ENCODE assay signal across 8 mouse cellular contexts in genomic region chr12:91745758-91746290, GRCm38 (mm10). TPM values are rescaled to one million over a fixed set of nuclear protein-coding genes. Genes with fewer than 3 reads are reported as not detected.
DNase-seq lines count a peak whose midpoint lies in the region; ATAC-seq and TF ChIP-seq lines count a peak whose summit lies in the region.

No protein-coding gene starts in this region.

- H3K36me3 ChIP-seq in heart, postnatal 0 days (replicated peaks; ENCODE audit: control insufficient read depth, insufficient read depth, low read length) = no peaks in the 10 kb centered on the region
- H3K36me3 ChIP-seq in liver, embryonic 11.5 days (ENCODE audit: control insufficient read depth, insufficient read depth, low read length) = no peaks in the 10 kb centered on the region
- no peaks in the 10 kb centered on the region for H3K36me3 ChIP-seq in stomach, embryonic 16.5 days (ENCODE audit: control insufficient read depth, insufficient read depth, low read length)

- no peak overlapping the region for H3K9ac ChIP-seq in heart, postnatal 0 days (replicated peaks; ENCODE audit: low read depth, low read length)
- peak overlapping the region; percentile 46 for H3K9ac ChIP-seq in liver, embryonic 11.5 days (ENCODE audit: low read depth, low read length)
- H3K9ac ChIP-seq in stomach, embryonic 16.5 days (ENCODE audit: low read length) = no peak overlapping the region

- H3K4me1 ChIP-seq in heart, postnatal 0 days (ENCODE audit: control insufficient read depth, insufficient read depth) = no peaks in the 10 kb centered on the region
- peaks cover 46% of the 10 kb centered on the region for H3K4me1 ChIP-seq in liver, embryonic 11.5 days (replicated peaks; ENCODE audit: control insufficient read depth, insufficient read depth, low read length)
- H3K4me1 ChIP-seq in stomach, embryonic 16.5 days (ENCODE audit: control insufficient read depth, insufficient read depth, low read length) = peaks cover 13% of the 10 kb centered on the region

- ATAC-seq in heart, postnatal 0 days (ENCODE audit: insufficient read depth, low read depth) = peak; percentile 39
- peak; percentile 93 for ATAC-seq in liver, embryonic 11.5 days (replicated peaks; ENCODE audit: low FRiP score)
- ATAC-seq in stomach, embryonic 16.5 days (ENCODE audit: insufficient read depth, low FRiP score) = peak; percentile 44; the same call in 1 of the 2 replicates

- intact Hi-C loops in gastrocnemius, postnatal 36 days (cut with DNase I) = no loop called here

- TF ChIP-seq CTCF in heart, postnatal 0 days (IDR thresholded peaks at IDR 0.05; ENCODE audit: low read depth) = no peak

- no peaks in the 10 kb centered on the region for H3K9me3 ChIP-seq in heart, postnatal 0 days (replicated peaks; ENCODE audit: control insufficient read depth, low read length)
- no peaks in the 10 kb centered on the region for H3K9me3 ChIP-seq in liver, embryonic 11.5 days (ENCODE audit: control insufficient read depth, low read length)
- H3K9me3 ChIP-seq in stomach, embryonic 16.5 days (replicated peaks; ENCODE audit: control insufficient read depth, low read length) = no peaks in the 10 kb centered on the region

- peak; percentile 33 for DNase-seq in gastrocnemius, adult 18-20 months (ENCODE audit: low spot score)
- no peak for DNase-seq in gastrocnemius, postnatal 36 days
- DNase-seq in c-Kit-positive CD71-positive TER-119-negative erythroid progenitor cells, embryonic 14.5 days (ENCODE audit: low read depth) = peak; percentile 93
- peak; percentile 13 for DNase-seq in heart, postnatal 0 days (ENCODE audit: low spot score)
- DNase-seq in liver, embryonic 11.5 days (ENCODE audit: low spot score) = peak; percentile 78
- DNase-seq in spleen, adult 18-20 months = no peak
- no peak for DNase-seq in frontal cortex, adult 2 months (ENCODE audit: extremely low spot score in 1 of 2, low spot score in 1 of 2)

- no peak overlapping the region for H3K27ac ChIP-seq in heart, postnatal 0 days (ENCODE audit: low read depth)
- peak overlapping the region; percentile 92 for H3K27ac ChIP-seq in liver, embryonic 11.5 days (ENCODE audit: low read depth, low read length)
- H3K27ac ChIP-seq in stomach, embryonic 16.5 days (ENCODE audit: low read length) = no peak overlapping the region

- H3K27me3 ChIP-seq in heart, postnatal 0 days (ENCODE audit: control insufficient read depth, insufficient read depth, low read length) = no peaks in the 10 kb centered on the region
- H3K27me3 ChIP-seq in liver, embryonic 11.5 days (replicated peaks; ENCODE audit: control insufficient read depth, insufficient read depth, low read length) = no peaks in the 10 kb centered on the region
- H3K27me3 ChIP-seq in stomach, embryonic 16.5 days (ENCODE audit: control insufficient read depth, insufficient read depth, low read length) = no peaks in the 10 kb centered on the region

- WGBS in heart, postnatal 0 days = 28% methylated on average over 11 of the region's 11 CpGs
- 31% methylated on average over 11 of the region's 11 CpGs for WGBS in liver, embryonic 11.5 days
- WGBS in stomach, embryonic 16.5 days = 40% methylated on average over 11 of the region's 11 CpGs

- TF ChIP-seq EP300 in heart, postnatal 0 days (IDR thresholded peaks at IDR 0.05; ENCODE audit: low read depth) = no peak

- no peak overlapping the region for H3K4me3 ChIP-seq in heart, postnatal 0 days (ENCODE audit: low read depth, low read length)
- H3K4me3 ChIP-seq in liver, embryonic 11.5 days (ENCODE audit: low read depth, low read length) = peak overlapping the region; percentile 44
- no peak overlapping the region for H3K4me3 ChIP-seq in stomach, embryonic 16.5 days (replicated peaks; ENCODE audit: low read length)

- H3K4me2 ChIP-seq in heart, postnatal 0 days (ENCODE audit: low read depth, low read length) = no peak overlapping the region
- H3K4me2 ChIP-seq in liver, embryonic 11.5 days = peak overlapping the region; percentile 61
- H3K4me2 ChIP-seq in stomach, embryonic 16.5 days (ENCODE audit: low read depth, low read length) = no peak overlapping the region

RNA-seq across cellular contexts. Expression of gene Ston2, which starts 42.4 kb away (rescaled TPM):
- 10 to 100 TPM; 69.6 to 75.4 TPM for total RNA-seq in gastrocnemius, adult 18-20 months (2021)
- 10 to 100 TPM; 42.5 to 46.6 TPM for total RNA-seq in gastrocnemius, postnatal 36 days (2021)
- total RNA-seq in heart, postnatal 0 days (2014; rRNA removed; ENCODE audit: low replicate concordance) = 0.70 and 0.95 TPM in 2 replicates
- polyA plus RNA-seq in heart, postnatal 0 days (2015; fragmentation: Nextera tagmentation; extraction: Ambion mirVana) = 0.57 and 1.2 TPM in 2 replicates
- polyA plus RNA-seq in liver, embryonic 11.5 days (2014; fragmentation: Nextera tagmentation; extraction: Ambion mirVana) = 29.1 and 33.6 TPM in 2 replicates
- polyA plus RNA-seq in stomach, embryonic 16.5 days (2015; fragmentation: Nextera tagmentation; extraction: Ambion mirVana) = 8.1 and 8.5 TPM in 2 replicates
- 11.9 and 12.3 TPM in 2 replicates for polyA plus RNA-seq in frontal cortex, adult 2 months (2012; rRNA removed)

Comparison
In these comparisons a context has a peak if more than half of its experiments do, and no peak if none do; other contexts are left out.
1. DNase-seq: peak in gastrocnemius, adult 18-20 months (single experiment), c-Kit-positive CD71-positive TER-119-negative erythroid progenitor cells, embryonic 14.5 days (single experiment), heart, postnatal 0 days (single experiment) and liver, embryonic 11.5 days (single experiment); none in gastrocnemius, postnatal 36 days (0 of 2), spleen, adult 18-20 months (0 of 2) and frontal cortex, adult 2 months (0 of 2).
2. ATAC-seq: peak in every context shown above with its lines; median percentile 93 in liver, embryonic 11.5 days; 44 in stomach, embryonic 16.5 days; 39 in heart, postnatal 0 days.